Comparison of ENCODE assay signal across 35 mouse cellular contexts in the genomic region with DNA sequence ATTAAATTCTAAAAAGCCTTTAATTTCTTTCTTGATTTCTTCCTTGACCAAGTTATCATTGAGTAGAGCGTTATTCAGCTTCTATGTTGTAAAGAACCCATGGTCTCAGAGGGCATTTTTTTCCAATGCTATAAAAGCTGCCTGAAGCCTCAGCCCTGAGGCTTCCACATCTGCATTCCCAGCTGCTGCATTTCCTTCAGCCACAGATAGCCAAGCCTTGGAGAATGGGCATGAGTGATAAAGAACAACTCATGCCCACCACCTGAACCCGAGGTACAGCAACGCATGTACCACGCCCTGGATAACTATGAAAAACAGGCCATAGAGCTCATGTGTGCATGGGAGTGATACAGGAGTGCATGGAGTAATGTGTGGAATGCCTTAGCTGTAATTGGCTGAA.
"Had no signal": no experiment of that assay in that cellular context is flagged by ENCODE, and none has a peak within 500 bp of the region (broad histone marks: within the 10 kb centered on the region; RNA-seq: fewer than 3 reads in every experiment).

No protein-coding gene starts in this region.

- H3K4me3 ChIP-seq: heart, embryonic 10.5 days; heart, embryonic 12.5 days; heart, embryonic 13.5 days; heart, embryonic 15.5 days; hindbrain, embryonic 10.5 days; hindbrain, embryonic 12.5 days; hindbrain, embryonic 13.5 days; hindbrain, embryonic 15.5 days; intestine, embryonic 15.5 days; kidney, embryonic 15.5 days; layer of hippocampus, adult 2 months had no signal

- H3K36me3 ChIP-seq: heart, embryonic 10.5 days; heart, embryonic 12.5 days; heart, embryonic 13.5 days; heart, embryonic 15.5 days; hindbrain, embryonic 10.5 days; hindbrain, embryonic 12.5 days; hindbrain, embryonic 13.5 days; hindbrain, embryonic 15.5 days; intestine, embryonic 15.5 days; kidney, embryonic 15.5 days had no signal

- ATAC-seq: hindbrain, embryonic 16.5 days; hindbrain, postnatal 0 days; inflammation-experienced regulatory T-cells, adult 6 months; intestine, embryonic 15.5 days; intestine, embryonic 16.5 days; intestine, postnatal 0 days had no signal

- H3K27ac ChIP-seq: heart, embryonic 10.5 days; heart, embryonic 13.5 days; heart, embryonic 15.5 days; hindbrain, embryonic 10.5 days; hindbrain, embryonic 12.5 days; hindbrain, embryonic 13.5 days; hindbrain, embryonic 14.5 days; hindbrain, embryonic 15.5 days; hindbrain, postnatal 0 days; intestine, embryonic 15.5 days; kidney, embryonic 15.5 days; kidney, postnatal 0 days; layer of hippocampus, adult 2 months had no signal

- H3K4me1 ChIP-seq: heart, embryonic 10.5 days; heart, embryonic 12.5 days; heart, embryonic 13.5 days; heart, embryonic 15.5 days; hindbrain, embryonic 10.5 days; hindbrain, embryonic 12.5 days; hindbrain, embryonic 13.5 days; hindbrain, embryonic 15.5 days; intestine, embryonic 15.5 days; kidney, embryonic 15.5 days had no signal

- H3K9me3 ChIP-seq: heart, embryonic 10.5 days; heart, embryonic 12.5 days; heart, embryonic 13.5 days; heart, embryonic 15.5 days; hindbrain, embryonic 10.5 days; hindbrain, embryonic 12.5 days; hindbrain, embryonic 13.5 days; hindbrain, embryonic 15.5 days; intestine, embryonic 15.5 days; kidney, embryonic 15.5 days had no signal

- H3K4me2 ChIP-seq: heart, embryonic 11.5 days; heart, embryonic 12.5 days; heart, embryonic 13.5 days; heart, embryonic 15.5 days; hindbrain, embryonic 12.5 days; hindbrain, embryonic 13.5 days; hindbrain, embryonic 14.5 days; hindbrain, embryonic 15.5 days; intestine, embryonic 15.5 days; kidney, embryonic 15.5 days had no signal

- DNase-seq: heart, postnatal 10 days; heart, postnatal 14 days; heart, postnatal 36 days; heart, postnatal 4 days; kidney, adult 11 months; kidney, adult 18-20 months; kidney, adult 2 months; kidney, adult 8-10 months; kidney, adult 9 months; kidney, postnatal 10 days; kidney, postnatal 14 days; kidney, postnatal 25 days; kidney, postnatal 36 days; kidney, postnatal 4 days; layer of hippocampus, adult 9-11 months; layer of hippocampus, postnatal 36 days had no signal

- H3K9ac ChIP-seq: heart, embryonic 12.5 days; heart, embryonic 13.5 days; heart, embryonic 15.5 days; hindbrain, embryonic 12.5 days; hindbrain, embryonic 13.5 days; hindbrain, embryonic 14.5 days; hindbrain, embryonic 15.5 days; intestine, embryonic 15.5 days; kidney, embryonic 15.5 days had no signal

- H3K27me3 ChIP-seq: heart, embryonic 12.5 days; heart, embryonic 13.5 days; heart, embryonic 15.5 days; hindbrain, embryonic 12.5 days; hindbrain, embryonic 13.5 days; hindbrain, embryonic 15.5 days; intestine, embryonic 15.5 days; kidney, embryonic 15.5 days had no signal
